Mouse (Mus musculus): Measurements from ENCODE around the gene Krt31. TPM values are rescaled to one million over a fixed set of nuclear protein-coding genes. Genes with fewer than 3 reads are reported as not detected.

Gene Krt31
- not detected in 2 replicates for polyA plus RNA-seq (2012; rRNA removed)

GRCm38 (mm10) chr11:100050451-100050850, at the start of gene Krt31:
TSS of gene Krt31 (minus strand) at chr11:100050551.
- Histone ChIP-seq H3K27ac (ENCODE audit: insufficient read depth, low read length) (no peak within 1 kb of the TSS), H3K4me3 (ENCODE audit: insufficient read depth, low read length) (no peak within 1 kb of the TSS), H3K4me1 (ENCODE audit: control insufficient read depth, insufficient read depth, low read length) (no peaks in the 10 kb centered on the region; the same call in 1 of the 2 replicates)
- TF ChIP-seq CTCF (IDR thresholded peaks at IDR 0.05; ENCODE audit: extremely low read depth, insufficient read depth, low read length), result no peak
- no peak for TF ChIP-seq POLR2A (IDR thresholded peaks at IDR 0.05; ENCODE audit: extremely low read depth, insufficient read depth, low read length)

DNA sequence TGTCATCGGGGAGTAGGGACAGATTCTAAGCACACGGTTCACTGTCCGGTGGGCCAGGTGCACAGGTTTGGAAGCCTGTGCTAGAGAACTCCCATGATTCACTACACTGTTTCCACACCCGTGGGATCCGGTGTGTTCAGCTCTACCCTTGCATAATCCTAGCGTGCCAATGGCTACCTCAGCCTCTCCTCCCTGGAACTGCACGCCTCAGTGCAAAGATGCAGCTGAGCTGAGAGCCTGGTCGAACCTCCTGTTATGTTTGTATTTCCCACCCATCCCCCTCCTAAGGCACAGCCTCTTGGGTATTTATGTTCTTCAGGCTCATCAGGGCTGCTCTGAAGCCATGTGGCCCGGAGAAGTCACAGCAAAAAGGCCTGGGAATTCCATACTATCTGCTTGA, 47.5 kb upstream of the Krt31 start:
- no peaks in the 10 kb centered on the region for H3K4me1 ChIP-seq (ENCODE audit: control insufficient read depth, insufficient read depth, low read length)
- no peak overlapping the region for H3K27ac ChIP-seq (ENCODE audit: insufficient read depth, low read length)
- TF ChIP-seq POLR2A (IDR thresholded peaks at IDR 0.05; ENCODE audit: extremely low read depth, insufficient read depth, low read length) (no peak), CTCF (IDR thresholded peaks at IDR 0.05; ENCODE audit: extremely low read depth, insufficient read depth, low read length) (no peak)
- H3K4me3 ChIP-seq (ENCODE audit: insufficient read depth, low read length), result no peak overlapping the region

GRCm38 (mm10) chr11:100096141-100096540, 45.8 kb upstream of the Krt31 start, which contains the start of gene Krt35:
TSS of gene Krt35 (minus strand) at chr11:100096241.
- no peak for TF ChIP-seq CTCF (IDR thresholded peaks at IDR 0.05; ENCODE audit: extremely low read depth, insufficient read depth, low read length)
- no peak for TF ChIP-seq POLR2A (IDR thresholded peaks at IDR 0.05; ENCODE audit: extremely low read depth, insufficient read depth, low read length)
- no peak within 1 kb of the TSS for H3K27ac ChIP-seq (ENCODE audit: insufficient read depth, low read length)
- H3K4me1 ChIP-seq (ENCODE audit: control insufficient read depth, insufficient read depth, low read length), result no peaks in the 10 kb centered on the region
- no peak within 1 kb of the TSS for H3K4me3 ChIP-seq (ENCODE audit: insufficient read depth, low read length)

DNA sequence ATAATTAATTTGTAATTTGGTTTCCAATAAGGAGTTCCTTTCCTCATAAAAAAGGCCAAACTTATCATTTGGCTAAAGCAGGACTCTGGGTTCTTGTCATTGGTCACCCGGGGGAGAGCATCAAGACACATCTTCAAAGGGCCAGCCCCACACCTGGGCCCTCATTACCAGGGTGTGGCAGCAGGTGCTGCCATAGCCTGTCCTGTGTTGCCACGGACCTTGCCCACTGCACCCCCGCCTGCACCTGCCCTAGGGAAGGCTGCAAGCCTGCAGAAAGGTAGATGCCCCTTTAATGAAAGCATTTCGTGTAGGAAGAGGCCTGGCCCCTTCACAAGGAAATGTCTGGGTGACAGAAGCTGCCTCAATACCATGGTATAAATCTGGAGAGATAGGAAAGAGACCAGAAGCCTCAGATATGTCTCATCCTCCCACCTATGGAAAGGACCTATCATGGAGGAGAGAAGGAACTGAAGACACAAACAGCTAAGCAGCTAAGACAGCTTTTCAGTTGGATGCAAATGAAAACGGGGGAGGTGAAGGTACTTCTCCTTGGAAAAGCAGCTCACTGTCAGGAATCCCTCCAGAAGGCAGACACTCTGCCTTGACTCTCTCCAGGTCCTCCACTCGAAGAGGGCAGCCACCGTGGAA, 38.2 kb upstream of the Krt31 start:
- Histone ChIP-seq H3K27ac (ENCODE audit: insufficient read depth, low read length) (no peak overlapping the region), H3K4me1 (ENCODE audit: control insufficient read depth, insufficient read depth, low read length) (peaks cover 2% of the 10 kb centered on the region; the same call in 1 of the 2 replicates)
- no peak for TF ChIP-seq POLR2A (IDR thresholded peaks at IDR 0.05; ENCODE audit: extremely low read depth, insufficient read depth, low read length)
- TF ChIP-seq CTCF (IDR thresholded peaks at IDR 0.05; ENCODE audit: extremely low read depth, insufficient read depth, low read length), result no peak

GRCm38 (mm10) chr11:100087861-100088260, 37.5 kb upstream of the Krt31 start, which contains the start of gene Krt32:
TSS of gene Krt32 (minus strand) at chr11:100088226.
- H3K4me1 ChIP-seq (ENCODE audit: control insufficient read depth, insufficient read depth, low read length), result peaks cover 2% of the 10 kb centered on the region; the same call in 1 of the 2 replicates
- TF ChIP-seq POLR2A (IDR thresholded peaks at IDR 0.05; ENCODE audit: extremely low read depth, insufficient read depth, low read length) (no peak), CTCF (IDR thresholded peaks at IDR 0.05; ENCODE audit: extremely low read depth, insufficient read depth, low read length) (no peak)

More for the DNA sequence above, 38.2 kb upstream of the Krt31 start:
- H3K4me3 ChIP-seq (ENCODE audit: insufficient read depth, low read length), result no peak overlapping the region

GRCm38 (mm10) chr11:100073873-100074272, 23.5 kb upstream of the Krt31 start:
- peaks cover 2% of the 10 kb centered on the region for H3K4me1 ChIP-seq (ENCODE audit: control insufficient read depth, insufficient read depth, low read length)
- H3K4me3 ChIP-seq (ENCODE audit: insufficient read depth, low read length), result no peak overlapping the region
- no peak for TF ChIP-seq CTCF (IDR thresholded peaks at IDR 0.05; ENCODE audit: extremely low read depth, insufficient read depth, low read length)
- no peak for TF ChIP-seq POLR2A (IDR thresholded peaks at IDR 0.05; ENCODE audit: extremely low read depth, insufficient read depth, low read length)
- H3K27ac ChIP-seq (ENCODE audit: insufficient read depth, low read length), result no peak overlapping the region

More at GRCm38 (mm10) chr11:100087861-100088260, 37.5 kb upstream of the Krt31 start, which contains the start of gene Krt32:
- no peak within 1 kb of the TSS for H3K4me3 ChIP-seq (ENCODE audit: insufficient read depth, low read length)
- no peak within 1 kb of the TSS for H3K27ac ChIP-seq (ENCODE audit: insufficient read depth, low read length)

DNA sequence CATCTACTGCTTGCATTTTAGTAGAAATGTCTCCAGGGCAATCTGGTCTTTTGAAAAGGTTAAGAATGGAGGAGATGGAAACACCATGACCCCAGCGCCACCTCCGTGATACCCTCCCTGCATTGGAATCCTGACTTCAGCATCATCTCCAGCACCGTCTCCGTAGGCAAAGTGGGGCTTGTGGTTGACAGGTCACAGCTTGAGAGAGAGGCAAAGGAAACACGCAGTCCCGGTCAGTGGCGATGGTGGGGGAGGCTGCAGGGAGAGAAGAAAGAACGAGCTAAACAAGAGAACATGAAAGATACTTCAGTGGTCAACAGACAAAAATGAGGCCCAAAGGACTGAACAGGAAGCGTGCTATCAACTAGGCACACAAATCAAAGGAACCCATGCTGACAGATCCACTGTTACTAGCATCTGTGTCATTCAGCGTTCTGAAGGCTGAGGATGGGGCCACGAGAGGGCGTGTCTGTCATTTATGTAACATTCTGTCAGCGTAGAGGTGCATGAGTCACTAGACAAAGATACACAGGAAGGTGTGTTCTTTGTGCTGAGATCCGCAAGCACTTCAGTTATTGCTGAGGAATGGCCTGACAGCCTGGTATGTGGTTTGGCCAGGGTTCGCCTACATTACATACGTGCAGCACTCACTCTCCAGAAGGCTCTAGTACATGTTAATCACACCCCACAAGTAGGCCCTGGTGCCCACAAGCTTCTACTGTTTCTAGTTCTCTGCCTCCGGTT, 17.1 kb upstream of the Krt31 start:
- no peak overlapping the region for H3K4me3 ChIP-seq (ENCODE audit: insufficient read depth, low read length)

DNA sequence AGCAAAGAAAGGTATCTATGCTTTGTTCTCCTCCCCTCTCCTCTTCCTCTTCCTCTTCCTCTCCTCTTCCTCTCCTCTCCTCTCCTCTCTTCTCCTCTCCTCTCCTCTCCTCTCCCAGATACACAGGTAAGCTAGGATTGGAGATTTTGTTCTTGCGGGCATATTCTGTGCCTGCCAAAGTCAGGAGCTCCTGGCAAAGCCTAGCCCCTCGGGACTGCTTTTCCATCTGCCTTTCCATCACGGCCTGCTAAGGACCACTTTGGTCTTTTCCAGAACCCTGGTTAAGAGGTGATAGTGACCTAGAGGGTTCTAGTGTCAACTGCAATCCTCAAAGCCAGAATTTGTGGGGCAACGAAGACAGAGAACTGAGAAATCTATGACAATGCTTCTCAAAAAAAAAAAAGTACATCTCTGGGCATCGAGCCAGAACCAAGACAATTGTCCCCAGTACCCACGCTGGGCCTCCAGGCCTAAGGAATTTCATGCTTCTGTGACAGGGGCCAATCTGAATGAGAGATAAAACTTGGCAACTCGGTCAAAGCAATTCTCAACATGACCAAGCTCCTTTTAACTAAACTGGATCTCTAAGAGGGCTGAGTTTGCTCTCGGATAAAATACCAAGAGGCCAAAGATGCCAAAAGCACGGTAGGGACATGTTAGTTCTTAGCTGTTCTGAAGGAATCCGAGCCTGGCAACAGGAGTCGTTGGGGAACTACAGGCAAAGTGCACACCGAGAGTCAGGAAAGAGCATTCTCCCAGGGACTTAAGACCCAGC, 16.1 kb upstream of the Krt31 start:
- Histone ChIP-seq H3K4me3 (ENCODE audit: insufficient read depth, low read length) (no peak overlapping the region), H3K4me1 (ENCODE audit: control insufficient read depth, insufficient read depth, low read length) (no peaks in the 10 kb centered on the region), H3K27ac (ENCODE audit: insufficient read depth, low read length) (no peak overlapping the region)
- TF ChIP-seq POLR2A (IDR thresholded peaks at IDR 0.05; ENCODE audit: extremely low read depth, insufficient read depth, low read length) (no peak), CTCF (IDR thresholded peaks at IDR 0.05; ENCODE audit: extremely low read depth, insufficient read depth, low read length) (no peak)

More for the DNA sequence above, 17.1 kb upstream of the Krt31 start:
- no peak overlapping the region for H3K27ac ChIP-seq (ENCODE audit: insufficient read depth, low read length)
- no peak for TF ChIP-seq CTCF (IDR thresholded peaks at IDR 0.05; ENCODE audit: extremely low read depth, insufficient read depth, low read length)
- no peak for TF ChIP-seq POLR2A (IDR thresholded peaks at IDR 0.05; ENCODE audit: extremely low read depth, insufficient read depth, low read length)
- H3K4me1 ChIP-seq (ENCODE audit: control insufficient read depth, insufficient read depth, low read length), result no peaks in the 10 kb centered on the region

GRCm38 (mm10) chr11:100058875-100059274, 8.5 kb upstream of the Krt31 start:
- no peaks in the 10 kb centered on the region for H3K4me1 ChIP-seq (ENCODE audit: control insufficient read depth, insufficient read depth, low read length)
- TF ChIP-seq POLR2A (IDR thresholded peaks at IDR 0.05; ENCODE audit: extremely low read depth, insufficient read depth, low read length) (no peak), CTCF (IDR thresholded peaks at IDR 0.05; ENCODE audit: extremely low read depth, insufficient read depth, low read length) (no peak)
- H3K4me3 ChIP-seq (ENCODE audit: insufficient read depth, low read length), result no peak overlapping the region
- H3K27ac ChIP-seq (ENCODE audit: insufficient read depth, low read length), result no peak overlapping the region
